Mouse (Mus musculus) stomach, embryonic 16.5 days (tissue): ENCODE measurements around the gene Olfr1389. TPM values are rescaled to one million over a fixed set of nuclear protein-coding genes. Genes with fewer than 3 reads are reported as not detected.
"Not testable (repeated sequence)": the region's sequence is repeated elsewhere in the genome, so short reads cannot be mapped to it uniquely, and the experiment has no call there.

Experiments used
- ATAC-seq: fragments of 200-750 bp; cut with Nextera tagmentation; 2 replicates; pipeline ENCODE4 v1.8.0; 2017; ENCODE audit warnings: moderate number of reproducible peaks, moderate TSS enrichment; ENCODE audit not compliant: insufficient read depth, low FRiP score
- H3K27ac ChIP-seq: fragments of 300-500 bp; sonication (generic); 2 replicates; pipeline ENCODE4 v1.5.1; 2014; ENCODE audit warnings: low read length
- H3K27me3 ChIP-seq: fragments of 300-500 bp; sonication (generic); 2 replicates; pipeline ENCODE4 v1.6.1; 2014; ENCODE audit warnings: low read length, control low read depth, mixed read lengths; ENCODE audit not compliant: control insufficient read depth, insufficient read depth
- H3K36me3 ChIP-seq: fragments of 300-500 bp; sonication (generic); 2 replicates; pipeline ENCODE4 v1.6.1; 2014; ENCODE audit warnings: low read length; ENCODE audit not compliant: control insufficient read depth, insufficient read depth
- H3K4me1 ChIP-seq: fragments of 300-500 bp; sonication (generic); 2 replicates; pipeline ENCODE4 v1.6.1; 2014; ENCODE audit warnings: low read length, control low read depth, mixed read lengths; ENCODE audit not compliant: control insufficient read depth, insufficient read depth
- H3K4me2 ChIP-seq: fragments of 300-500 bp; sonication (generic); 2 replicates; pipeline ENCODE4 v1.6.1; 2014; ENCODE audit warnings: low read depth, low read length, mixed read lengths
- H3K4me3 ChIP-seq: fragments of 300-500 bp; sonication (generic); replicated peaks from 2 replicates; pipeline ENCODE4 v1.5.1; 2014; ENCODE audit warnings: mild to moderate bottlenecking, low read length
- H3K9ac ChIP-seq: fragments of 300-500 bp; sonication (generic); 2 replicates; pipeline ENCODE4 v1.6.1; 2014; ENCODE audit warnings: low read length
- H3K9me3 ChIP-seq: fragments of 300-500 bp; sonication (generic); replicated peaks from 2 replicates; pipeline ENCODE4 v1.6.1; 2016; ENCODE audit warnings: low read length, control low read depth; ENCODE audit not compliant: control insufficient read depth
- WGBS: fragments of 180-500 bp; shearing (Covaris S2); extraction: QIAGEN DNeasy Blood & Tissue Kit; methylation state at CpG from one replicate; pipeline ENCODE4 v1.1.7; 2014; 5-methylcytosine and 5-hydroxymethylcytosine counted together
- polyA plus RNA-seq: library from polyadenylated mRNA; unstranded; fragments of >200 nt; fragmentation: Nextera tagmentation; extraction: Ambion mirVana; gene quantifications from 2 replicates; pipeline ENCODE4 v1.2.1, GENCODE M21; 2015

Gene Olfr1389
- polyA plus RNA-seq = not detected in 2 replicates

DNA sequence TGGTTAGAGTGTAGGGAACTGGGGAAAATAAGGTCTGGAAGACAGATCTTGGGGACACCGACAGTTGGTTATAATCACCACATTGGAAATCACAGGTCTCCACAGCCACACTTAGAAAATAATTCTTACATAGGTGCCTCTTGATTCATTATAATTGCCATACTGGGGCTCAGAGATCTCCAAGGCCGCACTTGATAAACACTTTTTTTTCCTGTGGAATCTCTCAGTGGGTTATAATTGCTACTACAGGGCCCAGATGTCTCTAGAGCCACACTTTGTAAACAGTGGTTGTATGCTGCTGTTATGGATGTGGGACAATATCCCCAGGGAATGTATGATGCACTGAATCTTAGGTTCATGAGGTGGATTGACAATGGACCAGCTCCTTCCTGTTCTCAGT, at the start of gene Olfr1389:
Gene Olfr1389, plus strand, starts transcription at position 301 of the 400 bp plus-strand sequence.
- Histone ChIP-seq H3K4me2 (no peak within 1 kb of the TSS), H3K9me3 (no peaks in the 10 kb centered on the region), H3K36me3 (no peaks in the 10 kb centered on the region), H3K9ac (no peak within 1 kb of the TSS), H3K27me3 (no peaks in the 10 kb centered on the region), H3K4me1 (no peaks in the 10 kb centered on the region), H3K4me3 (no peak within 1 kb of the TSS), H3K27ac (no peak within 1 kb of the TSS)
- no peak for ATAC-seq
- 93% methylated on average over 2 of the region's 2 CpGs for WGBS

- H3K4me1 ChIP-seq = no peaks in the 10 kb centered on the region
- ATAC-seq = no peak
- no peak overlapping the region for H3K4me3 ChIP-seq
- no peaks in the 10 kb centered on the region for H3K36me3 ChIP-seq
- H3K27ac ChIP-seq = no peak overlapping the region
- H3K9me3 ChIP-seq = no peaks in the 10 kb centered on the region
- no peak overlapping the region for H3K4me2 ChIP-seq
- no peak overlapping the region for H3K9ac ChIP-seq
- H3K27me3 ChIP-seq = no peaks in the 10 kb centered on the region
Measured at GRCm38 (mm10) chr11:49383133-49383532, 39.7 kb upstream of the Olfr1389 start.

- H3K9me3 ChIP-seq, H3K4me3 ChIP-seq, H3K36me3 ChIP-seq, ATAC-seq, H3K4me1 ChIP-seq, H3K27ac ChIP-seq, H3K9ac ChIP-seq, H3K27me3 ChIP-seq, H3K4me2 ChIP-seq: not testable (repeated sequence)
- WGBS = 91% methylated on average over 7 of the region's 7 CpGs
Measured at GRCm38 (mm10) chr11:49386118-49386517, 36.7 kb upstream of the Olfr1389 start.

DNA sequence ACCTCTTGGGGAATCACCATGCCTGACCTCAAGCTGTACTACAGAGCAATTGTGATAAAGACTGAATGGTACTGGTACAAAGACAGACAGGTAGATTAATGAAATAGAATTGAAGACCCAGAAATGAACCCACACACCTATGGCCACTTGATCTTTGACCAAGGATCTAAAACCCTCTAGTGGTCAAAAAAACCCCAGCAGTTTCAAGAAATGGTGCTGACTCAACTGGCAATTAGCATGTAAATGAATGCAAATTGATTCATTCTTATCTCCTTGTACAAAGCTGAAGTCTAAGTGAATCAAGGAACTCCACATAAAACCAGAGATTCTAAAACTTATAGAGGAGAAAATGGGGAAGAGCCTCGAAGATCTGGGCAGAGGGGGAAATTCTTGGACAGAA, 30.2 kb upstream of the Olfr1389 start:
- not testable (repeated sequence) for ATAC-seq, H3K4me1 ChIP-seq, H3K27me3 ChIP-seq, H3K27ac ChIP-seq, H3K4me2 ChIP-seq, H3K9me3 ChIP-seq, H3K36me3 ChIP-seq, H3K4me3 ChIP-seq, H3K9ac ChIP-seq
- WGBS = 71% methylated on average over 1 of the region's 1 CpGs

DNA sequence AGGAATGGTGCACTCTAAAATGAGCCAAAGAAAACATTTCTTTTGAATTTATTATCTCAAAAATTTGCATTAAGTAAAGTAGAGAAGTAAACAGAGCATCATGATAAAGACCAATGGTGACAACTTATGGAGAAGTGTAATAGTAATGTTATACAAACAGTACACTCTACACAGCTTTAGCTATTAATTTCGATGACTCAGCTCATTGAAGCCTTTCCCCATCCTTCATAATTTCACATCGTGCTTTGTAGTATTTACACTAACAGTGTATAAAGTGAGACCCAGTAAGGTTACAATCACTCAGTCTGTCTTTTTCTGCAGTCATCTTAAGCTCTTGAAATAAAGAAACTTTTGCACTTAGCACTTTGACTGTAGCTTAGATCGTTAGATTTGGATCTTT, 16.1 kb upstream of the Olfr1389 start:
- H3K9me3 ChIP-seq = no peaks in the 10 kb centered on the region
- WGBS = 65% methylated on average over 3 of the region's 3 CpGs
- ATAC-seq = no peak
- H3K27me3 ChIP-seq = no peaks in the 10 kb centered on the region
- no peaks in the 10 kb centered on the region for H3K4me1 ChIP-seq
- H3K4me3 ChIP-seq = no peak overlapping the region
- no peak overlapping the region for H3K4me2 ChIP-seq
- no peak overlapping the region for H3K9ac ChIP-seq
- no peaks in the 10 kb centered on the region for H3K36me3 ChIP-seq
- H3K27ac ChIP-seq = no peak overlapping the region

GRCm38 (mm10) chr11:49410540-49410939, 12.3 kb upstream of the Olfr1389 start:
- ATAC-seq = no peak
- H3K27me3 ChIP-seq = no peaks in the 10 kb centered on the region
- H3K4me1 ChIP-seq = no peaks in the 10 kb centered on the region
- no peak overlapping the region for H3K9ac ChIP-seq
- H3K9me3 ChIP-seq = no peaks in the 10 kb centered on the region
- 28% methylated on average over 1 of the region's 1 CpGs for WGBS
- no peaks in the 10 kb centered on the region for H3K36me3 ChIP-seq
- no peak overlapping the region for H3K4me3 ChIP-seq
- H3K27ac ChIP-seq = no peak overlapping the region
- no peak overlapping the region for H3K4me2 ChIP-seq

- no peaks in the 10 kb centered on the region for H3K27me3 ChIP-seq
- ATAC-seq = no peak
- WGBS = 91% methylated on average over 1 of the region's 1 CpGs
- no peak overlapping the region for H3K4me2 ChIP-seq
- no peaks in the 10 kb centered on the region for H3K36me3 ChIP-seq
- H3K9ac ChIP-seq = no peak overlapping the region
- no peaks in the 10 kb centered on the region for H3K9me3 ChIP-seq
- no peak overlapping the region for H3K27ac ChIP-seq
- no peaks in the 10 kb centered on the region for H3K4me1 ChIP-seq
- H3K4me3 ChIP-seq = no peak overlapping the region
Measured at GRCm38 (mm10) chr11:49425257-49425927, 2.5 kb downstream of the Olfr1389 start.

DNA sequence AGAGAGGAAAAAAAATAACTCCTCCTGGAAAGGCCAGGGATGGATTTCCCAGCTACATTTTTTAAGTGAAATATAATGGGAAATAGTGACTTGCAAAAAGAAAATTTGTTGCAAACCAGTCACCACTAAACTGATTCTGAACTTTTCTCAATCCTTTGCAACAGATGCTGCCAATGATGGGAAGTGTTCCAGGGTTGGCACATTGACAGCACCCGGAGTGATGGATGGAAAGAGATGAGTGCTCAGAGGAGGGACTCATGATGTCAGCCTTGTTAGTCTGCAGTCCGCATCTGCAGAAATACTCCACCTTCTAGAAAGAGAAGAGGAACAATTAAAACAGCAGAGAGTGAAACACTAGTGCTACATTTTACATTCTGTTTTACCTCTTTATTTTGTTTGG, 6.8 kb downstream of the Olfr1389 start:
- Histone ChIP-seq H3K9ac (no peak overlapping the region), H3K36me3 (no peaks in the 10 kb centered on the region), H3K27ac (no peak overlapping the region), H3K4me1 (no peaks in the 10 kb centered on the region), H3K4me2 (no peak overlapping the region), H3K4me3 (no peak overlapping the region), H3K9me3 (peaks cover 3% of the 10 kb centered on the region; the same call in 1 of the 2 replicates), H3K27me3 (no peaks in the 10 kb centered on the region)
- no peak for ATAC-seq
- WGBS = 88% methylated on average over 2 of the region's 2 CpGs

GRCm38 (mm10) chr11:49436411-49436810, 13.5 kb downstream of the Olfr1389 start, which contains the start of gene Olfr1388:
Gene Olfr1388, plus strand, starts transcription at chr11:49436624.
- no peak within 1 kb of the TSS for H3K4me2 ChIP-seq
- H3K27me3 ChIP-seq = no peaks in the 10 kb centered on the region
- no peaks in the 10 kb centered on the region for H3K4me1 ChIP-seq
- no peak within 1 kb of the TSS for H3K4me3 ChIP-seq
- H3K9me3 ChIP-seq = peaks cover 3% of the 10 kb centered on the region; the same call in 1 of the 2 replicates
- no peak within 1 kb of the TSS for H3K27ac ChIP-seq
- no peaks in the 10 kb centered on the region for H3K36me3 ChIP-seq
- 49% methylated on average over 3 of the region's 3 CpGs for WGBS
- ATAC-seq = no peak
- no peak within 1 kb of the TSS for H3K9ac ChIP-seq
